Mouse (Mus musculus) activated CD4-positive, CD25-positive, alpha-beta regulatory T cell, adult 4 months (primary cell): ENCODE data around the gene Adap1. TPM values are rescaled to one million over a fixed set of nuclear protein-coding genes. Genes with fewer than 3 reads are reported as not detected.

Source experiments
- ATAC-seq: one replicate; pipeline ENCODE4 v1.8.0; 2017
- polyA plus RNA-seq, 2 experiments: library from polyadenylated mRNA; unstranded; fragments of 100-300 nt; shearing (Covaris generic); gene quantifications; one replicate each; pipeline ENCODE4 v1.2.1; 2017

Adap1 gene
- polyA plus RNA-seq: 1 to 10 TPM; 3.5 to 5.7 TPM

GRCm38 (mm10) chr5:139325395-139325966 is at the start of gene Adap1:
Gene Adap1, minus strand, starts transcription at chr5:139325622.
- ATAC-seq: peak; percentile 77

- no peak for ATAC-seq
These were observed 49.4 kb upstream of the Adap1 start for GRCm38 (mm10) chr5:139374841-139375240.

GRCm38 (mm10) chr5:139373889-139374444 is 48.5 kb upstream of the Adap1 start:
- ATAC-seq: no peak

- no peak for ATAC-seq
These were observed 47.7 kb upstream of the Adap1 start for GRCm38 (mm10) chr5:139373126-139373525.

GRCm38 (mm10) chr5:139371631-139372401 is 46.4 kb upstream of the Adap1 start:
- ATAC-seq: peak; percentile 95

GRCm38 (mm10) chr5:139371118-139371517 is 45.7 kb upstream of the Adap1 start:
- no peak for ATAC-seq

- no peak for ATAC-seq
These were observed 44.9 kb upstream of the Adap1 start for GRCm38 (mm10) chr5:139370336-139370735.

- ATAC-seq: no peak
These were observed 43.4 kb upstream of the Adap1 start for GRCm38 (mm10) chr5:139368638-139369320.

- no peak for ATAC-seq
These were observed 42.5 kb upstream of the Adap1 start for GRCm38 (mm10) chr5:139367884-139368458.

GRCm38 (mm10) chr5:139366484-139366883 is 41.1 kb upstream of the Adap1 start:
- no peak for ATAC-seq

GRCm38 (mm10) chr5:139365827-139366226 is 40.4 kb upstream of the Adap1 start:
- ATAC-seq: no peak

- ATAC-seq: no peak
These were observed 39.6 kb upstream of the Adap1 start for GRCm38 (mm10) chr5:139364911-139365571.

GRCm38 (mm10) chr5:139364260-139364910 is 39.0 kb upstream of the Adap1 start:
- ATAC-seq: peak; percentile 64

GRCm38 (mm10) chr5:139363858-139364257 is 38.4 kb upstream of the Adap1 start:
- ATAC-seq: no peak

- no peak for ATAC-seq
These were observed 33.8 kb upstream of the Adap1 start for GRCm38 (mm10) chr5:139359244-139359643.

GRCm38 (mm10) chr5:139358653-139359052 is 33.2 kb upstream of the Adap1 start:
- no peak for ATAC-seq

GRCm38 (mm10) chr5:139355235-139355772 is 29.9 kb upstream of the Adap1 start:
- no peak for ATAC-seq

- ATAC-seq: no peak
These were observed 28.5 kb upstream of the Adap1 start for GRCm38 (mm10) chr5:139353946-139354345.

- ATAC-seq: no peak
These were observed 28.1 kb upstream of the Adap1 start for GRCm38 (mm10) chr5:139353496-139353895.

- ATAC-seq: no peak
These were observed 26.9 kb upstream of the Adap1 start, which contains the start of gene Cyp2w1 for GRCm38 (mm10) chr5:139352317-139352716. Gene Cyp2w1, plus strand, starts transcription at chr5:139352617.

GRCm38 (mm10) chr5:139351628-139352027 is 26.2 kb upstream of the Adap1 start:
- no peak for ATAC-seq
